Mouse (Mus musculus) hindbrain, postnatal 0 days (tissue): Measurements from ENCODE around the gene Tmie. TPM values are rescaled to one million over a fixed set of nuclear protein-coding genes. Genes with fewer than 3 reads are reported as not detected.
A peak's percentile ranks its signal among the peaks of the same experiment; 100 is the strongest.

Experiments
- ATAC-seq: fragments of 200-750 bp; cut with Nextera tagmentation; 2 replicates; pipeline ENCODE4 v1.8.0; 2017; ENCODE audit warnings: mild to moderate bottlenecking, moderate TSS enrichment, moderate library complexity
- DNase-seq: peaks from one replicate; pipeline ENCODE4 v3.0.0-alpha.2; 2015; ENCODE audit warnings: low spot score
- H3K27ac ChIP-seq: fragments of 300-500 bp; sonication (generic); 2 replicates; pipeline ENCODE4 v1.5.1; 2014; ENCODE audit warnings: mild to moderate bottlenecking
- H3K27me3 ChIP-seq: fragments of 300-500 bp; sonication (generic); 2 replicates; pipeline ENCODE4 v1.6.1; 2014; ENCODE audit warnings: low read length, mixed read lengths; ENCODE audit not compliant: insufficient read depth
- H3K36me3 ChIP-seq: fragments of 300-500 bp; sonication (generic); 2 replicates; pipeline ENCODE4 v1.6.1; 2014; ENCODE audit warnings: low read length, mixed read lengths; ENCODE audit not compliant: insufficient read depth
- H3K4me1 ChIP-seq: fragments of 300-500 bp; sonication (generic); 2 replicates; pipeline ENCODE4 v1.6.1; 2014; ENCODE audit warnings: antibody characterized with exemption, low read length, mixed read lengths; ENCODE audit not compliant: insufficient read depth
- H3K4me2 ChIP-seq: fragments of 300-500 bp; sonication (generic); 2 replicates; pipeline ENCODE4 v1.6.1; 2014; ENCODE audit warnings: low read depth, mild to moderate bottlenecking, low read length, moderate library complexity, mixed read lengths
- H3K4me3 ChIP-seq: fragments of 300-500 bp; sonication (generic); 2 replicates; pipeline ENCODE4 v1.5.1; 2014; ENCODE audit warnings: low read length
- H3K9ac ChIP-seq: fragments of 300-500 bp; sonication (generic); replicated peaks from 2 replicates; pipeline ENCODE4 v1.6.1; 2014; ENCODE audit warnings: mild to moderate bottlenecking, low read length, moderate library complexity, mixed read lengths
- H3K9me3 ChIP-seq: fragments of 300-500 bp; sonication (generic); 2 replicates; pipeline ENCODE4 v1.6.1; 2016; ENCODE audit warnings: low read length, mixed read lengths
- CTCF ChIP-seq: IDR thresholded peaks from 2 replicates; pipeline ENCODE4 v1.5.1; 2016; ENCODE audit warnings: antibody characterized with exemption, control low read depth, low read depth
- WGBS: fragments of 180-500 bp; shearing (Covaris S2); extraction: QIAGEN DNeasy Blood & Tissue Kit; methylation state at CpG from one replicate; pipeline ENCODE4 v1.1.7; 2014; 5-methylcytosine and 5-hydroxymethylcytosine counted together
- polyA plus RNA-seq: library from polyadenylated mRNA; unstranded; fragments of >200 nt; fragmentation: Nextera tagmentation; extraction: Ambion mirVana; gene quantifications from 2 replicates; pipeline ENCODE4 v1.2.1, GENCODE M21; 2015
- total RNA-seq: library from RNA; depleted of rRNA; stranded (reverse); fragments of >200 nt; gene quantifications from 2 replicates; pipeline ENCODE4 v1.2.3, GENCODE M21; 2014

The Tmie gene
- total and polyA plus RNA-seq, 2 experiments from 2014 or later, result 6.2 to 6.8 TPM

DNA sequence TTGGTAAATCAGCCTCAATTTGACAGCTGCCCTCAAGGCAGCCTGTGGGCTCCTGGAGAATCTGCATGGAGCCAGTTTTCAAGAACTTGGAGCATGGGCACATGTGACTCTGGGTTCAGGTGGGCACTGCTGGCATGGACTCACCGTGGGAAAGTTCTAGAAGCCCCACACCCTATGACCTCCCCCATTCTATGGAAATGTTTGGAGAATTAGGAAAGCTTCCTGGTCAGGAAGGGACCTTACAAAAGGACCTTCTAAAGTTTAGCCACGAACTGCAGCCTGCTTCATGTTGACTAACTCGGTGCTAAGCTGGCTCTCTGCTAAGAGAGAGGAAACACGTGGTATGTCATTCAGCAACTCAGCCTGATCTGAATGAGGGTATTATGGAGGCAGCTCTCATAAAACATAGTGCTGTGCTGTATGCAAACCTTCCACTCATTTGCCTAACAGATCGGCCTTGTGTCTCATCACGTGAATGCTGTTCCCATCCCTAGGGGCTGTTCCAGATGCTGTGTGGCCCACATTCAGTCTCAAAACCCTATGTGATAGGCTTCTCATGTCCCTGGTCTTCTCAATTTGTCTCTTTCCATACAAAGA is 29.6 kb upstream of the Tmie start:
- 68% methylated on average over 6 of the region's 6 CpGs for WGBS
- Histone ChIP-seq H3K27ac (no peak overlapping the region), H3K4me3 (no peak overlapping the region), H3K4me2 (no peak overlapping the region), H3K4me1 (no peaks in the 10 kb centered on the region), H3K9me3 (no peaks in the 10 kb centered on the region), H3K36me3 (no peaks in the 10 kb centered on the region), H3K27me3 (no peaks in the 10 kb centered on the region), H3K9ac (no peak overlapping the region)
- no peak for DNase-seq
- ATAC-seq, result 0 out of 2 replicates have a peak, but pooled peaks have one; percentile 40
- TF ChIP-seq CTCF, result no peak

GRCm38 (mm10) chr9:110908631-110909016 is 28.7 kb upstream of the Tmie start:
- H3K27me3 ChIP-seq, result no peaks in the 10 kb centered on the region
- TF ChIP-seq CTCF, result no peak
- WGBS, result 97% methylated on average over 3 of the region's 3 CpGs
- no peak overlapping the region for H3K9ac ChIP-seq
- no peaks in the 10 kb centered on the region for H3K9me3 ChIP-seq
- DNase-seq (no peak), ATAC-seq (no peak)
- no peak overlapping the region for H3K4me3 ChIP-seq
- H3K4me2 ChIP-seq, result no peak overlapping the region
- no peak overlapping the region for H3K27ac ChIP-seq
- H3K4me1 ChIP-seq, result no peaks in the 10 kb centered on the region
- H3K36me3 ChIP-seq, result no peaks in the 10 kb centered on the region

GRCm38 (mm10) chr9:110907838-110908630 is 28.1 kb upstream of the Tmie start:
- 78% methylated on average over 4 of the region's 4 CpGs for whole genome bisulfite sequencing
- no peak for TF ChIP-seq CTCF
- no peaks in the 10 kb centered on the region for H3K36me3 ChIP-seq
- DNase-seq (no peak), ATAC-seq (no peak)
- H3K9ac ChIP-seq, result no peak overlapping the region
- H3K4me2 ChIP-seq, result no peak overlapping the region
- no peaks in the 10 kb centered on the region for H3K4me1 ChIP-seq
- H3K27me3 ChIP-seq, result no peaks in the 10 kb centered on the region
- H3K27ac ChIP-seq, result no peak overlapping the region
- H3K4me3 ChIP-seq, result no peak overlapping the region
- no peaks in the 10 kb centered on the region for H3K9me3 ChIP-seq

- Histone ChIP-seq H3K4me3 (no peak overlapping the region), H3K4me2 (no peak overlapping the region), H3K36me3 (no peaks in the 10 kb centered on the region), H3K9ac (no peak overlapping the region), H3K27ac (no peak overlapping the region), H3K9me3 (no peaks in the 10 kb centered on the region), H3K27me3 (no peaks in the 10 kb centered on the region), H3K4me1 (no peaks in the 10 kb centered on the region)
- DNase-seq, result no peak
- no peak for ATAC-seq
- 91% methylated on average over 11 of the region's 11 CpGs for WGBS
- no peak for TF ChIP-seq CTCF
Observed at GRCm38 (mm10) chr9:110907201-110907837, 27.4 kb upstream of the Tmie start.

- no peak for TF ChIP-seq CTCF
- no peak overlapping the region for H3K9ac ChIP-seq
- H3K4me2 ChIP-seq, result no peak overlapping the region
- WGBS, result 62% methylated on average over 4 of the region's 4 CpGs
- 0 out of 2 replicates have a peak, but pooled peaks cover 3% of the 10 kb centered on the region for H3K36me3 ChIP-seq
- ATAC-seq (no peak), DNase-seq (no peak)
- H3K4me1 ChIP-seq, result no peaks in the 10 kb centered on the region
- H3K27ac ChIP-seq, result no peak overlapping the region
- no peaks in the 10 kb centered on the region for H3K27me3 ChIP-seq
- H3K9me3 ChIP-seq, result no peaks in the 10 kb centered on the region
- H3K4me3 ChIP-seq, result no peak overlapping the region
Observed at GRCm38 (mm10) chr9:110902271-110902670, 22.4 kb upstream of the Tmie start.

DNA sequence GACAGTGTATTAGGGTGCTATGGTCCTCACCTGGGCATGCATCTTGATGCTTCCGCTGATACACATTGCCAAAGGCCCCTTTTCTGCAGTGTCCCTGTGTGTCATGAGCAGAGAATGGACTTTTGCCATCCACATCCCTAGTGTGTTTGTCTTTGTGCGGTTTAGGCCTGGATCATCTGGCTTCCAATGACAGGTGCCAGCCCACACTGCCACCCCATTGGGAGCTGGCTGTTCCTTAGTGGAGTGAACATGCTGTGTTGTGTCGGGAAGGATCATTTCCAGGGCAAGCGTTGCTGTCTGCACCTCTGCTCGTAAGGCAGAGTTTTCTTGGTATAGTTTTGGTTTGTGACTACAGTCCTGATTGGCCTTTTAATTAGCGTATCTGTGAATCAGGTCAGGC is 21.3 kb upstream of the Tmie start:
- no peak for DNase-seq
- Histone ChIP-seq H3K4me3 (no peak overlapping the region), H3K27ac (no peak overlapping the region), H3K27me3 (no peaks in the 10 kb centered on the region), H3K9me3 (no peaks in the 10 kb centered on the region), H3K9ac (no peak overlapping the region), H3K4me2 (no peak overlapping the region), H3K4me1 (no peaks in the 10 kb centered on the region; the same call in 1 of the 2 replicates), H3K36me3 (0 out of 2 replicates have a peak, but pooled peaks cover 3% of the 10 kb centered on the region)
- ATAC-seq, result no peak
- 63% methylated on average over 6 of the region's 6 CpGs for WGBS
- TF ChIP-seq CTCF, result no peak
